ENCODE assay signal across 11 mouse cellular contexts in the genomic region with DNA sequence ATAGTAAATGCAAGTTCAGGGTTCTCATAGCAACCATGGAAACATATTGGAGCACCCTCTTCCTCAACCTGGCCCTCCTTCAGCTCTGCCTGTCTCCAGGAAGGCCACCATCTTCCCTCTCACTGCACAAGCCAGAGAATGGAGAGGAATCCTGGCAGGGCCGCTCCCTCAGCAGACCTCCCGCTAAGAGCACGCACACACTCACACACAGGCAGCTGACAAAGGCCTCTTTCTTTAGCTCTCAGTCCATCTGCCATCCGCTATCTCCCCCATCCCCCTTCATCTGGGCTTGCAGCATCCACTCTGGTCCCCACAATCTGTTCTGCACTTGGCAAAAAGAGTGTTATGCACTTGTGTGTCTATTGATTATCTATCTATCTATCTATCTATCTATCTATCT. TPM values are rescaled to one million over a fixed set of nuclear protein-coding genes. Genes with fewer than 3 reads are reported as not detected.
DNase-seq lines count a peak whose midpoint lies in the region; ATAC-seq lines count a peak whose summit lies in the region.
"Had no signal": no experiment of that assay in that cellular context is flagged by ENCODE, and none has a peak within 500 bp of the region (broad histone marks: within the 10 kb centered on the region; RNA-seq: fewer than 3 reads in every experiment).

No protein-coding gene starts in this region.

- H3K27ac ChIP-seq in forebrain, embryonic 13.5 days, result peak overlapping the region; percentile 74
- H3K27ac ChIP-seq: heart, embryonic 15.5 days; liver, embryonic 15.5 days had no signal

- H3K27me3 ChIP-seq in forebrain, embryonic 13.5 days, result no peaks in the 10 kb centered on the region
- H3K27me3 ChIP-seq: CH12.LX; heart, embryonic 15.5 days; liver, embryonic 15.5 days had no signal

- H3K36me3 ChIP-seq in forebrain, embryonic 13.5 days (ENCODE audit: poor library complexity, severe bottlenecking), result no peaks in the 10 kb centered on the region
- H3K36me3 ChIP-seq: heart, embryonic 15.5 days; liver, embryonic 15.5 days had no signal

- H3K4me2 ChIP-seq in forebrain, embryonic 13.5 days, result no peak overlapping the region
- H3K4me2 ChIP-seq: heart, embryonic 15.5 days; liver, embryonic 15.5 days had no signal

- H3K9me3 ChIP-seq in forebrain, embryonic 13.5 days (replicated peaks), result no peaks in the 10 kb centered on the region
- H3K9me3 ChIP-seq: heart, embryonic 15.5 days; liver, embryonic 15.5 days had no signal

- H3K4me3 ChIP-seq in forebrain, embryonic 13.5 days, result no peak overlapping the region
- H3K4me3 ChIP-seq: heart, embryonic 15.5 days; liver, embryonic 15.5 days had no signal

- DNase-seq in brain, embryonic 18.5 days (ENCODE audit: low read depth, low spot score), result peak; percentile 54
- peak; percentile 89 for DNase-seq in layer of hippocampus, adult 9-11 months
- DNase-seq in neural tube, embryonic 10.5 days (ENCODE audit: extremely low spot score, low spot score), result peak; percentile 24
- DNase-seq in kidney, postnatal 10 days, result no peak
- no peak for DNase-seq in urinary bladder, adult 18-20 months (ENCODE audit: low spot score in 2 of 2)
- DNase-seq in testis, postnatal 10 days (ENCODE audit: low spot score), result no peak

- peaks cover 19% of the 10 kb centered on the region for H3K4me1 ChIP-seq in forebrain, embryonic 13.5 days
- H3K4me1 ChIP-seq: heart, embryonic 15.5 days; liver, embryonic 15.5 days had no signal

- 17% methylated on average over 4 of the region's 4 CpGs for WGBS in forebrain, embryonic 13.5 days

- H3K9ac ChIP-seq in forebrain, embryonic 13.5 days, result no peak overlapping the region
- H3K9ac ChIP-seq: heart, embryonic 15.5 days; liver, embryonic 15.5 days had no signal

- peak; percentile 92 for ATAC-seq in forebrain, embryonic 13.5 days
- ATAC-seq in activated CD4-positive, CD25-positive, alpha-beta regulatory T cell, adult 4 months, result no peak

RNA-seq across cellular contexts. Expression of a gene that starts 50.1 kb away (rescaled TPM):
- polyA plus RNA-seq in forebrain, embryonic 13.5 days (2015; fragmentation: Nextera tagmentation; extraction: Ambion mirVana), result 115 and 132 TPM in 2 replicates
- polyA plus RNA-seq in activated CD4-positive, CD25-positive, alpha-beta regulatory T cell, adult 4 months (2017; shearing (Covaris generic)), result not detected

RNA-seq across cellular contexts. Expression of a gene that starts 59.0 kb away (rescaled TPM):
- polyA plus RNA-seq in forebrain, embryonic 13.5 days (2015; fragmentation: Nextera tagmentation; extraction: Ambion mirVana), result 39.1 and 44.9 TPM in 2 replicates
- 10 to 100 TPM; 25.5 to 26.7 TPM for polyA plus RNA-seq in activated CD4-positive, CD25-positive, alpha-beta regulatory T cell, adult 4 months (2017; shearing (Covaris generic))

RNA-seq across cellular contexts. Expression of a gene that starts 59.4 kb away (rescaled TPM):
- 38.0 and 39.3 TPM in 2 replicates for polyA plus RNA-seq in forebrain, embryonic 13.5 days (2015; fragmentation: Nextera tagmentation; extraction: Ambion mirVana)
- polyA plus RNA-seq in activated CD4-positive, CD25-positive, alpha-beta regulatory T cell, adult 4 months (2017; shearing (Covaris generic)), result 10 to 100 TPM; 46.9 to 50.2 TPM

Comparison
In these comparisons a context has a peak if more than half of its experiments do, and no peak if none do; other contexts are left out.
1. DNase-seq: peak in brain, embryonic 18.5 days (single experiment), layer of hippocampus, adult 9-11 months (single experiment) and neural tube, embryonic 10.5 days (single experiment); none in kidney, postnatal 10 days (single experiment), urinary bladder, adult 18-20 months (0 of 2) and testis, postnatal 10 days (single experiment).
2. RNA of a gene that starts 50.1 kb away (polyA plus RNA-seq): 115 to 132 TPM in forebrain, embryonic 13.5 days; not detected in activated CD4-positive, CD25-positive, alpha-beta regulatory T cell, adult 4 months; every median in the first group is over 100 times any median in the second.